Mouse (Mus musculus) neural tube, embryonic 13.5 days (tissue): Measurements from ENCODE around the gene Adgrl2. TPM values are rescaled to one million over a fixed set of nuclear protein-coding genes. Genes with fewer than 3 reads are reported as not detected.

ENCODE experiments used
- ATAC-seq: fragments of 200-750 bp; cut with Nextera tagmentation; 2 replicates; pipeline ENCODE4 v1.8.0; 2017; ENCODE audit warnings: low read depth, mild to moderate bottlenecking, moderate TSS enrichment, moderate library complexity
- H3K27ac ChIP-seq: fragments of 300-500 bp; sonication (generic); replicated peaks from 2 replicates; pipeline ENCODE4 v1.5.1; 2015; ENCODE audit warnings: moderate library complexity, mild to moderate bottlenecking, inconsistent platforms
- H3K27me3 ChIP-seq: fragments of 300-500 bp; sonication (generic); 2 replicates; pipeline ENCODE4 v1.6.1; 2015; ENCODE audit warnings: mild to moderate bottlenecking, inconsistent platforms
- H3K36me3 ChIP-seq: fragments of 300-500 bp; sonication (generic); 2 replicates; pipeline ENCODE4 v1.6.1; 2015; ENCODE audit warnings: mild to moderate bottlenecking, inconsistent platforms
- H3K4me1 ChIP-seq: fragments of 300-500 bp; sonication (generic); replicated peaks from 2 replicates; pipeline ENCODE4 v1.6.1; 2015; ENCODE audit warnings: inconsistent platforms
- H3K4me2 ChIP-seq: fragments of 300-500 bp; sonication (generic); 2 replicates; pipeline ENCODE4 v1.6.1; 2015; ENCODE audit warnings: inconsistent platforms, mild to moderate bottlenecking, moderate library complexity
- H3K4me3 ChIP-seq: fragments of 300-500 bp; sonication (generic); 2 replicates; pipeline ENCODE4 v1.5.1; 2015; ENCODE audit warnings: mild to moderate bottlenecking, inconsistent platforms
- H3K9ac ChIP-seq: fragments of 300-500 bp; sonication (generic); 2 replicates; pipeline ENCODE4 v1.6.1; 2015; ENCODE audit warnings: moderate library complexity, mild to moderate bottlenecking, inconsistent platforms
- H3K9me3 ChIP-seq: fragments of 300-500 bp; sonication (generic); 2 replicates; pipeline ENCODE4 v1.6.1; 2016; ENCODE audit warnings: inconsistent platforms
- WGBS: fragments of 180-500 bp; shearing (Covaris S2); methylation state at CpG from one replicate; pipeline ENCODE4 v1.1.7; 2015; 5-methylcytosine and 5-hydroxymethylcytosine counted together
- polyA plus RNA-seq: library from polyadenylated mRNA; unstranded; fragments of >200 nt; fragmentation: Nextera tagmentation; extraction: Ambion mirVana; gene quantifications from 2 replicates; pipeline ENCODE4 v1.2.1, GENCODE M21; 2015

Adgrl2 gene
- polyA plus RNA-seq, 1 experiment from 2014 or later: 132 TPM

DNA sequence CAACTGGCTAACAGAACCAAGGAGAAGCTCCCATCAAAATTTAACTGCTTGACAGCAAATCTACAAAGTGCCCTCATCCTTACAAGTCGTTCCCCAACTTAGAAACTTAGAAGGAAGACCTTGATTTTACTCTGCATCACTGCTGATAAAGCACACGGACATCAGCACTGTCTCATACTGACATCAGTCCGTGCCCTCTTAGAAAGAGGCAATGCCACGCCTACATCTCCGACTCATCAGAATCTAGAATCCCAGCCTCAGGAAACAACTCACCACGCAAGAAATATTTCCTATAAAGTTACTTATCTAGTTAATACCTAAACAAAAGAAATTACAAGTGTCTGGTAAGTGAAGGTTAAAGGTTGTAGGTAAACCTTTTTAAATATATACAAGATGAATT lies 43.1 kb downstream of the Adgrl2 start:
- Histone ChIP-seq H3K9me3 (no peaks in the 10 kb centered on the region), H3K4me2 (no peak overlapping the region), H3K27ac (no peak overlapping the region), H3K27me3 (no peaks in the 10 kb centered on the region), H3K4me3 (no peak overlapping the region), H3K4me1 (peaks cover 67% of the 10 kb centered on the region), H3K9ac (no peak overlapping the region), H3K36me3 (no peaks in the 10 kb centered on the region)
- ATAC-seq: no peak
- WGBS: 50% methylated on average over 6 of the region's 6 CpGs

GRCm38 (mm10) chr3:148945534-148945933 lies 44.8 kb downstream of the Adgrl2 start:
- ATAC-seq: no peak
- peak overlapping the region; percentile 26 for H3K4me2 ChIP-seq
- H3K27me3 ChIP-seq: no peaks in the 10 kb centered on the region
- 15% methylated on average over 8 of the region's 8 CpGs for WGBS
- peaks cover 71% of the 10 kb centered on the region for H3K4me1 ChIP-seq
- H3K9ac ChIP-seq: no peak overlapping the region; the same call in 1 of the 2 replicates
- H3K27ac ChIP-seq: peak overlapping the region; percentile 52; the same call in 1 of the 2 replicates
- H3K9me3 ChIP-seq: no peaks in the 10 kb centered on the region
- H3K4me3 ChIP-seq: no peak overlapping the region
- H3K36me3 ChIP-seq: no peaks in the 10 kb centered on the region

DNA sequence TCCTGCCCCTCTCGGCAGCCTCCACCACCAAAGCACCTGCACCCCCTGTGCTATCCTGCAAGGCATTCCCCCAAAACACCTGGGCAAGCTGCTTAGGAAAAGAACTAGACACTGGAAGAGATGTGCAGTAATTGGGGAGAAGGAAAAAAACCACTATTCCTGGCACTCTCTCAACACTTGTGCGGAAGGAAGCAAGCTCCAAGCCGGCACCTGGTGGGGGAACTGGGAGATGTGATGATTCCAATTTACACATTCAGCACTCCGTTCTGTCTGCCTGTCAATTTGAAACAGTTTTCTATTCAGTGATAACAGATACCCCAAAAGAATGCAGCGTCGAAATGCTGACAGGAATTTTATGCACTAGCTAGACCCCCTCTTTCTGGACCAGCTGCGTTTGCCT lies 50.9 kb downstream of the Adgrl2 start:
- Histone ChIP-seq H3K9me3 (no peaks in the 10 kb centered on the region), H3K4me1 (peaks cover 61% of the 10 kb centered on the region), H3K27ac (0 out of 2 replicates have a peak overlapping the region, but pooled peaks have one; percentile 7), H3K9ac (no peak overlapping the region), H3K4me2 (no peak overlapping the region), H3K27me3 (no peaks in the 10 kb centered on the region), H3K36me3 (no peaks in the 10 kb centered on the region), H3K4me3 (no peak overlapping the region)
- 34% methylated on average over 7 of the region's 7 CpGs for WGBS
- ATAC-seq: no peak

DNA sequence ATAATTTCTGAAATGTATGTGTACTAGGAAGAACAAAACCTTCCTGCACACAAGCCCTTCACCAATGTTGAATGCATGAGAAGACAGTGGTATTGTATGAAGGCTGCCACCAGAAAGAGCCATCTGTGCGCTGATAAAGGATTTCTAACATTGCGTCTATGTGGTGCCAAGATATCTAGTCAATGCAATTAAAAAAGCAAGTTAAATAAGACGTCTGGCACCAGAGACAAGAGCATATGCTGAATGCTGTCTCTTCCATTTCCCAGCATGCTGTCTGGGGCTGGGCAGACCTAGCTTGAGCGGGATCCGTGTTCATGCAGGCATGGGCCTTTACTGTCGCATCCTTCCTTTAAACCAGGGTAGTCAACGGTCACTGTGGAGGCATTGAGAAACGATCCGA lies 55.3 kb downstream of the Adgrl2 start:
- Histone ChIP-seq H3K27ac (no peak overlapping the region), H3K27me3 (no peaks in the 10 kb centered on the region), H3K9me3 (no peaks in the 10 kb centered on the region), H3K4me1 (peaks cover 44% of the 10 kb centered on the region), H3K36me3 (no peaks in the 10 kb centered on the region), H3K4me2 (no peak overlapping the region), H3K9ac (no peak overlapping the region), H3K4me3 (no peak overlapping the region)
- ATAC-seq: no peak
- WGBS: 84% methylated on average over 9 of the region's 9 CpGs

DNA sequence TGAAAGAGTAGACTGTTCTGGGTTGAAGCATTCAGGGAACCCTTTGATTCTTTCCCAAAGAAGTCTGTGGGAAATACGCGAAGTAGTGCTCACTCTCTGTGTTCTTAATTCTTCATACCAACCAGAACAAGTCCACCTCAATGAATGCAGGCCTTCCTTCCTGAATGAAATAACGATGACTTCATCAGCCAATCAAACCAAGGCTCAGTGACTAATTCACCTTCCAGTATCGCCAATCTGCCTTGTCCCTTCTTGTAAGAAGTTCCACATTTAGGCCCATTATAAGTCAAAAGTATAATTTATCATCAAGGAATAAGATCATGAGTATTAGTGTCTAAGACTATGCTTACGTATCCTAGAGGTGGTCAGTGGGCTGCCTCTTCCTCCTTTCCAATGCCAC lies 56.1 kb downstream of the Adgrl2 start:
- 90% methylated on average over 5 of the region's 5 CpGs for WGBS
- H3K27me3 ChIP-seq: no peaks in the 10 kb centered on the region
- no peak overlapping the region for H3K4me3 ChIP-seq
- H3K9ac ChIP-seq: no peak overlapping the region
- H3K4me2 ChIP-seq: no peak overlapping the region
- ATAC-seq: no peak
- H3K4me1 ChIP-seq: peaks cover 41% of the 10 kb centered on the region
- no peaks in the 10 kb centered on the region for H3K36me3 ChIP-seq
- no peaks in the 10 kb centered on the region for H3K9me3 ChIP-seq
- no peak overlapping the region for H3K27ac ChIP-seq

DNA sequence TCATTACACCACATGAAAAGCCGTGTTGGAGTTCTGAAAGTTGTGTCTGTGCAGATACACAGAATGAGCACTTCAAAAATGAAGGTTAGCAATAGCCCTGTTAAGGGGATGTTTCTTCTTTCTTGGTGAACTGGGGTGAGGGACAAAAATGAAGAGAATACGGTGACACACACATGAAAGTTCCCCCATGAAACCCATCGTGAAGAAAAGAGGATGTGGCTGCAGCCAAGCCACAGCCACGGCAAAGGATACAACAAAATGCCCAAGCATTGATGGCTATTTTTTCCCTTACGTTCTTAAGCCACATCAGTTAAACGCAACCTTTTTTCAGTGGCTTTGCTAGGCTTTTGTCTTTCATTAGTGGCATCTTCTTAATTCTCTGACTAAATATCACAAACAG lies 57.2 kb downstream of the Adgrl2 start:
- ATAC-seq: no peak
- no peaks in the 10 kb centered on the region for H3K9me3 ChIP-seq
- peaks cover 35% of the 10 kb centered on the region for H3K4me1 ChIP-seq
- H3K4me3 ChIP-seq: no peak overlapping the region
- no peaks in the 10 kb centered on the region for H3K27me3 ChIP-seq
- H3K27ac ChIP-seq: no peak overlapping the region
- no peaks in the 10 kb centered on the region for H3K36me3 ChIP-seq
- no peak overlapping the region for H3K9ac ChIP-seq
- H3K4me2 ChIP-seq: no peak overlapping the region
- WGBS: 85% methylated on average over 6 of the region's 6 CpGs

- Histone ChIP-seq H3K4me1 (peaks cover 33% of the 10 kb centered on the region), H3K4me3 (no peak overlapping the region), H3K9me3 (no peaks in the 10 kb centered on the region), H3K27ac (no peak overlapping the region), H3K4me2 (no peak overlapping the region), H3K36me3 (no peaks in the 10 kb centered on the region), H3K9ac (no peak overlapping the region), H3K27me3 (no peaks in the 10 kb centered on the region)
- 70% methylated on average over 6 of the region's 6 CpGs for WGBS
- no peak for ATAC-seq
Observed at GRCm38 (mm10) chr3:148930913-148931312, 59.4 kb downstream of the Adgrl2 start.

GRCm38 (mm10) chr3:148926330-148926729 lies 64.0 kb downstream of the Adgrl2 start:
- no peak overlapping the region for H3K4me3 ChIP-seq
- ATAC-seq: no peak
- no peaks in the 10 kb centered on the region for H3K27me3 ChIP-seq
- peaks cover 33% of the 10 kb centered on the region for H3K4me1 ChIP-seq
- no peak overlapping the region for H3K27ac ChIP-seq
- WGBS: 80% methylated on average over 3 of the region's 3 CpGs
- H3K9me3 ChIP-seq: no peaks in the 10 kb centered on the region
- H3K36me3 ChIP-seq: no peaks in the 10 kb centered on the region
- no peak overlapping the region for H3K9ac ChIP-seq
- no peak overlapping the region for H3K4me2 ChIP-seq

- no peaks in the 10 kb centered on the region for H3K36me3 ChIP-seq
- H3K9ac ChIP-seq: no peak overlapping the region
- H3K4me1 ChIP-seq: peaks cover 29% of the 10 kb centered on the region
- H3K9me3 ChIP-seq: no peaks in the 10 kb centered on the region
- no peak overlapping the region for H3K27ac ChIP-seq
- no peak overlapping the region for H3K4me3 ChIP-seq
- no peak for ATAC-seq
- H3K4me2 ChIP-seq: peak overlapping the region; percentile 26
- 60% methylated on average over 14 of the region's 14 CpGs for whole genome bisulfite sequencing
- H3K27me3 ChIP-seq: no peaks in the 10 kb centered on the region
Observed at GRCm38 (mm10) chr3:148922618-148923095, 67.7 kb downstream of the Adgrl2 start.

GRCm38 (mm10) chr3:148921966-148922587 lies 68.3 kb downstream of the Adgrl2 start:
- 65% methylated on average over 13 of the region's 13 CpGs for WGBS
- Histone ChIP-seq H3K4me1 (peaks cover 32% of the 10 kb centered on the region), H3K4me2 (peak overlapping the region; percentile 26; the same call in 1 of the 2 replicates), H3K9me3 (no peaks in the 10 kb centered on the region), H3K27me3 (no peaks in the 10 kb centered on the region), H3K27ac (no peak overlapping the region), H3K36me3 (no peaks in the 10 kb centered on the region), H3K9ac (no peak overlapping the region), H3K4me3 (no peak overlapping the region)
- ATAC-seq: no peak

GRCm38 (mm10) chr3:148920881-148921280 lies 69.5 kb downstream of the Adgrl2 start:
- H3K27me3 ChIP-seq: no peaks in the 10 kb centered on the region
- no peak overlapping the region for H3K27ac ChIP-seq
- WGBS: 52% methylated on average over 6 of the region's 6 CpGs
- ATAC-seq: no peak
- H3K9me3 ChIP-seq: no peaks in the 10 kb centered on the region
- H3K36me3 ChIP-seq: no peaks in the 10 kb centered on the region
- no peak overlapping the region for H3K4me3 ChIP-seq
- H3K4me2 ChIP-seq: no peak overlapping the region
- H3K9ac ChIP-seq: no peak overlapping the region
- H3K4me1 ChIP-seq: peaks cover 37% of the 10 kb centered on the region

DNA sequence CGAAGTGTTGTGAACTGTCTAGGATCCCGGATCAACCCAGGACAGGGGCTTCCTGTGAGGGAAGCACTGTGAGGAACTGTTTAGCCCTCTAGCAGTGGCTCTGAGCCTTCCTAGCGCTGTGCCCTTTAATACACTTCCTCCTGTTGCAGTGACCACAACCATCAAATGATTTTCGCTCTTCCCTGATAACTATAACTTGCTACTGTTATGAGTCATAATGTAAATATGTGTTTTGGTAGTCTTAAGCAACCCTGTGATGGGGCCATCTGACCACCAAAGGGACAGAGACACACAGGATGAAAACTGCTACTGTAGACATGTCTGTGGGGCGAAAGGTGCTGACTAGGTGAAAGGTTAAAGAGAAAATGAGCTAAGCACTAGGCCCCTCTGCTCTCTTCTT lies 71.9 kb downstream of the Adgrl2 start:
- no peak for ATAC-seq
- no peaks in the 10 kb centered on the region for H3K9me3 ChIP-seq

DNA sequence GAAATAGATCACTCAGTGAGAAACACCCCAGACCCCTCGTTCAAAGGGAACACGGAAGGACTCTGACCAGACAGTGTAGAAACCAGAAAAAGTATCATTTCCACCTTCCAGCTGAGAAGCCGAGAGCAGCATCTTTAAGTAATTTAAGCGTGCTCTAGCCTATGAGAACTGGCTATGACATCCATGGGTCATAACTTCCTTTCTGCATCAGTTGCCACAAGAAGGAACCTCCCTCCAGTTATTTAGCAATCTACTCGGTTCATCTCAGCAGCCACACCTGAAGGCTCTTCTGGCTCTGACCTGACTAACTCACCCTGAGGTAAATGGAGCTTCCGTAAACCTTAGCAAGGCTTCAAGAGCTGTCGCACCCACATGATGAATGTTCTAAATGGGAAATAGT lies 72.5 kb downstream of the Adgrl2 start:
- Histone ChIP-seq H3K36me3 (no peaks in the 10 kb centered on the region), H3K4me3 (no peak overlapping the region), H3K27ac (no peak overlapping the region), H3K4me2 (no peak overlapping the region), H3K4me1 (peaks cover 50% of the 10 kb centered on the region), H3K9ac (no peak overlapping the region), H3K27me3 (no peaks in the 10 kb centered on the region), H3K9me3 (no peaks in the 10 kb centered on the region)
- WGBS: 77% methylated on average over 7 of the region's 7 CpGs
- no peak for ATAC-seq

More for the DNA sequence above, 71.9 kb downstream of the Adgrl2 start:
- H3K4me1 ChIP-seq: peaks cover 47% of the 10 kb centered on the region
- H3K36me3 ChIP-seq: no peaks in the 10 kb centered on the region
- H3K4me2 ChIP-seq: no peak overlapping the region
- H3K27me3 ChIP-seq: no peaks in the 10 kb centered on the region
- no peak overlapping the region for H3K4me3 ChIP-seq
- 87% methylated on average over 5 of the region's 5 CpGs for WGBS
- no peak overlapping the region for H3K9ac ChIP-seq
- no peak overlapping the region for H3K27ac ChIP-seq
